Mouse (Mus musculus) forebrain, embryonic 10.5 days (tissue): ENCODE measurements around the gene Itgal. TPM values are rescaled to one million over a fixed set of nuclear protein-coding genes. Genes with fewer than 3 reads are reported as not detected.

ENCODE experiments used
- DNase-seq: peaks from one replicate; pipeline ENCODE4 v3.0.0-alpha.2; 2017; ENCODE audit warnings: low spot score; ENCODE audit errors: extremely low spot score
- H3K27ac ChIP-seq: fragments of 300-500 bp; sonication (generic); 2 replicates; pipeline ENCODE4 v1.5.1; 2016; ENCODE audit warnings: mild to moderate bottlenecking
- H3K27me3 ChIP-seq: fragments of 300-500 bp; sonication (generic); 2 replicates; pipeline ENCODE4 v1.6.1; 2016; ENCODE audit warnings: mild to moderate bottlenecking; ENCODE audit not compliant: poor library complexity, severe bottlenecking
- H3K36me3 ChIP-seq: fragments of 300-500 bp; sonication (generic); replicated peaks from 2 replicates; pipeline ENCODE4 v1.6.1; 2016; ENCODE audit warnings: mild to moderate bottlenecking, moderate library complexity
- H3K4me1 ChIP-seq: fragments of 300-500 bp; sonication (generic); 2 replicates; pipeline ENCODE4 v1.6.1; 2016
- H3K4me3 ChIP-seq: fragments of 300-500 bp; sonication (generic); 2 replicates; pipeline ENCODE4 v1.5.1; 2016; ENCODE audit warnings: mild to moderate bottlenecking, moderate library complexity
- H3K9me3 ChIP-seq: fragments of 300-500 bp; sonication (generic); 2 replicates; pipeline ENCODE4 v1.6.1; 2016; ENCODE audit warnings: mild to moderate bottlenecking, moderate library complexity
- WGBS: fragments of 180-500 bp; shearing (Covaris S2); methylation state at CpG from one replicate; pipeline ENCODE4 v1.1.7; 2016; 5-methylcytosine and 5-hydroxymethylcytosine counted together
- polyA plus RNA-seq: library from polyadenylated mRNA; unstranded; fragments of >200 nt; fragmentation: Nextera tagmentation; extraction: Ambion mirVana; gene quantifications from 2 replicates; pipeline ENCODE4 v1.2.1, GENCODE M21; 2016

The Itgal gene
- polyA plus RNA-seq, 1 experiment from 2014 or later: 0.36 TPM

- Histone ChIP-seq H3K9me3 (peaks cover 24% of the 10 kb centered on the region), H3K4me1 (peaks cover 4% of the 10 kb centered on the region; the same call in 1 of the 2 replicates), H3K27me3 (no peaks in the 10 kb centered on the region), H3K27ac (no peak overlapping the region), H3K36me3 (no peaks in the 10 kb centered on the region), H3K4me3 (no peak overlapping the region)
- DNase-seq: no peak
- 66% methylated on average over 1 of the region's 1 CpGs for WGBS
Observed at GRCm38 (mm10) chr7:127287940-127288339, 8.1 kb upstream of the Itgal start.

- WGBS: 86% methylated on average over 2 of the region's 2 CpGs
- Histone ChIP-seq H3K4me1 (peaks cover 4% of the 10 kb centered on the region; the same call in 1 of the 2 replicates), H3K36me3 (no peaks in the 10 kb centered on the region), H3K27me3 (no peaks in the 10 kb centered on the region), H3K27ac (no peak overlapping the region), H3K4me3 (no peak overlapping the region), H3K9me3 (peaks cover 24% of the 10 kb centered on the region)
- no peak for DNase-seq
Observed at GRCm38 (mm10) chr7:127289306-127289705, 6.8 kb upstream of the Itgal start.

GRCm38 (mm10) chr7:127290142-127290541 lies 5.9 kb upstream of the Itgal start:
- peaks cover 4% of the 10 kb centered on the region; the same call in 1 of the 2 replicates for H3K4me1 ChIP-seq
- peaks cover 24% of the 10 kb centered on the region for H3K9me3 ChIP-seq
- no peak overlapping the region for H3K27ac ChIP-seq
- H3K4me3 ChIP-seq: no peak overlapping the region
- no peaks in the 10 kb centered on the region for H3K27me3 ChIP-seq
- no peak for DNase-seq
- no peaks in the 10 kb centered on the region for H3K36me3 ChIP-seq
- 73% methylated on average over 8 of the region's 8 CpGs for WGBS

- no peak overlapping the region for H3K27ac ChIP-seq
- no peaks in the 10 kb centered on the region for H3K36me3 ChIP-seq
- WGBS: 81% methylated on average over 5 of the region's 5 CpGs
- no peaks in the 10 kb centered on the region for H3K27me3 ChIP-seq
- H3K9me3 ChIP-seq: no peaks in the 10 kb centered on the region
- no peak for DNase-seq
- H3K4me3 ChIP-seq: no peak overlapping the region
- no peaks in the 10 kb centered on the region for H3K4me1 ChIP-seq
Observed at GRCm38 (mm10) chr7:127296786-127297555, 911 bp downstream of the Itgal start.

GRCm38 (mm10) chr7:127297586-127298193 lies 1.6 kb downstream of the Itgal start:
- H3K4me1 ChIP-seq: no peaks in the 10 kb centered on the region
- 96% methylated on average over 5 of the region's 5 CpGs for WGBS
- H3K27ac ChIP-seq: no peak overlapping the region
- no peak for DNase-seq
- no peak overlapping the region for H3K4me3 ChIP-seq
- no peaks in the 10 kb centered on the region for H3K36me3 ChIP-seq
- no peaks in the 10 kb centered on the region for H3K27me3 ChIP-seq
- H3K9me3 ChIP-seq: no peaks in the 10 kb centered on the region

GRCm38 (mm10) chr7:127308431-127308830 lies 12.4 kb downstream of the Itgal start:
- 84% methylated on average over 2 of the region's 2 CpGs for WGBS
- H3K9me3 ChIP-seq: no peaks in the 10 kb centered on the region
- DNase-seq: no peak
- no peak overlapping the region for H3K4me3 ChIP-seq
- no peak overlapping the region for H3K27ac ChIP-seq
- no peaks in the 10 kb centered on the region for H3K27me3 ChIP-seq
- no peaks in the 10 kb centered on the region for H3K36me3 ChIP-seq
- no peaks in the 10 kb centered on the region for H3K4me1 ChIP-seq

- DNase-seq: peak; percentile 60
- Histone ChIP-seq H3K9me3 (no peaks in the 10 kb centered on the region), H3K4me3 (0 out of 2 replicates have a peak overlapping the region, but pooled peaks have one; percentile 1), H3K27me3 (no peaks in the 10 kb centered on the region), H3K36me3 (no peaks in the 10 kb centered on the region), H3K4me1 (no peaks in the 10 kb centered on the region), H3K27ac (no peak overlapping the region)
- WGBS: 61% methylated on average over 4 of the region's 4 CpGs
Observed at GRCm38 (mm10) chr7:127308887-127309286, 12.8 kb downstream of the Itgal start.

GRCm38 (mm10) chr7:127309951-127310350 lies 13.9 kb downstream of the Itgal start:
- WGBS: 78% methylated on average over 12 of the region's 12 CpGs
- H3K4me1 ChIP-seq: no peaks in the 10 kb centered on the region
- H3K27me3 ChIP-seq: no peaks in the 10 kb centered on the region
- no peak overlapping the region for H3K27ac ChIP-seq
- no peak for DNase-seq
- H3K9me3 ChIP-seq: no peaks in the 10 kb centered on the region
- H3K4me3 ChIP-seq: no peak overlapping the region
- no peaks in the 10 kb centered on the region for H3K36me3 ChIP-seq

GRCm38 (mm10) chr7:127313912-127314311 lies 17.9 kb downstream of the Itgal start:
- no peaks in the 10 kb centered on the region for H3K9me3 ChIP-seq
- H3K4me3 ChIP-seq: no peak overlapping the region
- H3K27me3 ChIP-seq: no peaks in the 10 kb centered on the region
- no peaks in the 10 kb centered on the region for H3K4me1 ChIP-seq
- 44% methylated on average over 8 of the region's 8 CpGs for WGBS
- H3K36me3 ChIP-seq: no peaks in the 10 kb centered on the region
- no peak for DNase-seq
- H3K27ac ChIP-seq: no peak overlapping the region

GRCm38 (mm10) chr7:127321106-127321505 lies 25.0 kb downstream of the Itgal start:
- 73% methylated on average over 4 of the region's 4 CpGs for WGBS
- no peaks in the 10 kb centered on the region for H3K9me3 ChIP-seq
- no peaks in the 10 kb centered on the region for H3K36me3 ChIP-seq
- H3K4me1 ChIP-seq: no peaks in the 10 kb centered on the region
- no peak overlapping the region for H3K27ac ChIP-seq
- no peak overlapping the region for H3K4me3 ChIP-seq
- no peak for DNase-seq
- no peaks in the 10 kb centered on the region for H3K27me3 ChIP-seq

GRCm38 (mm10) chr7:127322085-127322484 lies 26.0 kb downstream of the Itgal start:
- no peaks in the 10 kb centered on the region for H3K36me3 ChIP-seq
- H3K9me3 ChIP-seq: no peaks in the 10 kb centered on the region
- no peak overlapping the region for H3K27ac ChIP-seq
- DNase-seq: no peak
- H3K4me3 ChIP-seq: no peak overlapping the region
- peaks cover 6% of the 10 kb centered on the region for H3K4me1 ChIP-seq
- WGBS: 40% methylated on average over 5 of the region's 5 CpGs
- H3K27me3 ChIP-seq: no peaks in the 10 kb centered on the region

GRCm38 (mm10) chr7:127324944-127325343 lies 28.9 kb downstream of the Itgal start:
- 92% methylated on average over 7 of the region's 7 CpGs for WGBS
- no peaks in the 10 kb centered on the region for H3K36me3 ChIP-seq
- no peaks in the 10 kb centered on the region for H3K9me3 ChIP-seq
- H3K27me3 ChIP-seq: no peaks in the 10 kb centered on the region
- H3K27ac ChIP-seq: no peak overlapping the region
- DNase-seq: no peak
- H3K4me1 ChIP-seq: peaks cover 6% of the 10 kb centered on the region
- H3K4me3 ChIP-seq: no peak overlapping the region

- WGBS: 85% methylated on average over 8 of the region's 8 CpGs
- H3K4me1 ChIP-seq: peaks cover 6% of the 10 kb centered on the region
Observed at GRCm38 (mm10) chr7:127325550-127325949, 29.5 kb downstream of the Itgal start.

More at GRCm38 (mm10) chr7:127325550-127325949, 29.5 kb downstream of the Itgal start:
- Histone ChIP-seq H3K4me3 (no peak overlapping the region), H3K27me3 (no peaks in the 10 kb centered on the region), H3K36me3 (no peaks in the 10 kb centered on the region), H3K27ac (no peak overlapping the region), H3K9me3 (no peaks in the 10 kb centered on the region)
- DNase-seq: no peak
